Comparison of ENCODE assay signal across 18 mouse cellular contexts in the genomic region with DNA sequence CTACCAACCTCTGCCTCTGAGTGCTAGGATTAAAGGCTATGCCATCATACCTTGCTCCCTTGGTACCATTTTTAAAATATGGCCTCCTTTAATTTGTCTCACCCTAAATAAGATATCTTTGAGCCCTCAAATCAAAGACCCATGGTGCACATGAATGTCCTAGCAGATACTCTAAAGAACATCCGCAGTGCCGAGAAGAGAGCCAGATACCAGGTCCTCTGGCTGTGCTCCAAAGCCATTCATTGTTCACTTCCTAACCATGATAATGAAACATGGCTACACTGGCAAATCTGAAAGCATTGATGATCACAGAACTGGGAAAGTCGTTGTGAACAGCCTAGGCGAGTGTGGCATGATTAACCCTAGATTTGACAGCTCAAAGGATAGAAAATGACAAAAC. TPM values are rescaled to one million over a fixed set of nuclear protein-coding genes. Genes with fewer than 3 reads are reported as not detected.
A peak's percentile ranks its signal among the peaks of the same experiment; 100 is the strongest.
DNase-seq lines count a peak whose midpoint lies in the region; ATAC-seq and TF ChIP-seq lines count a peak whose summit lies in the region.
"Had no signal": no experiment of that assay in that cellular context is flagged by ENCODE, and none has a peak within 500 bp of the region (broad histone marks: within the 10 kb centered on the region; RNA-seq: fewer than 3 reads in every experiment).

No protein-coding gene starts in this region.

- no peaks in the 10 kb centered on the region for H3K4me1 ChIP-seq in forebrain, embryonic 13.5 days
- H3K4me1 ChIP-seq in forebrain, embryonic 12.5 days: no peaks in the 10 kb centered on the region
- no peaks in the 10 kb centered on the region for H3K4me1 ChIP-seq in forebrain, postnatal 0 days (ENCODE audit: insufficient read depth)
- H3K4me1 ChIP-seq in forebrain, embryonic 11.5 days (replicated peaks; ENCODE audit: control insufficient read depth, insufficient read depth, low read length): no peaks in the 10 kb centered on the region
- H3K4me1 ChIP-seq in hindbrain, postnatal 0 days (ENCODE audit: insufficient read depth, low read length): no peaks in the 10 kb centered on the region
- no peaks in the 10 kb centered on the region for H3K4me1 ChIP-seq in hindbrain, embryonic 13.5 days (replicated peaks)
- H3K4me1 ChIP-seq: embryonic facial prominence, embryonic 10.5 days; embryonic facial prominence, embryonic 12.5 days had no signal

- H3K36me3 ChIP-seq in forebrain, embryonic 13.5 days (ENCODE audit: poor library complexity, severe bottlenecking): peaks cover 72% of the 10 kb centered on the region
- peaks cover 66% of the 10 kb centered on the region for H3K36me3 ChIP-seq in forebrain, embryonic 12.5 days (replicated peaks)
- peaks cover 48% of the 10 kb centered on the region for H3K36me3 ChIP-seq in forebrain, postnatal 0 days (ENCODE audit: insufficient read depth)
- peaks cover 7% of the 10 kb centered on the region; the same call in 1 of the 2 replicates for H3K36me3 ChIP-seq in forebrain, embryonic 11.5 days (ENCODE audit: control insufficient read depth, insufficient read depth, low read length)
- peaks cover 17% of the 10 kb centered on the region for H3K36me3 ChIP-seq in hindbrain, postnatal 0 days (ENCODE audit: insufficient read depth, low read length)
- H3K36me3 ChIP-seq in hindbrain, embryonic 13.5 days: peaks cover 58% of the 10 kb centered on the region

- 61% methylated on average over 4 of the region's 4 CpGs for WGBS in forebrain, embryonic 13.5 days
- WGBS in forebrain, embryonic 12.5 days: 76% methylated on average over 4 of the region's 4 CpGs
- 35% methylated on average over 4 of the region's 4 CpGs for WGBS in forebrain, postnatal 0 days
- 82% methylated on average over 4 of the region's 4 CpGs for WGBS in forebrain, embryonic 11.5 days
- WGBS in hindbrain, postnatal 0 days: 48% methylated on average over 4 of the region's 4 CpGs
- 68% methylated on average over 4 of the region's 4 CpGs for WGBS in hindbrain, embryonic 13.5 days

- ATAC-seq in forebrain, embryonic 13.5 days: 0 out of 2 replicates have a peak, but pooled peaks have one; percentile 36
- ATAC-seq in forebrain, embryonic 12.5 days (ENCODE audit: low FRiP score): no peak
- peak; percentile 44; the same call in 1 of the 2 replicates for ATAC-seq in forebrain, postnatal 0 days
- ATAC-seq in forebrain, embryonic 11.5 days (replicated peaks; ENCODE audit: low FRiP score): no peak
- 0 out of 2 replicates have a peak, but pooled peaks have one; percentile 9 for ATAC-seq in hindbrain, postnatal 0 days
- no peak for ATAC-seq in hindbrain, embryonic 13.5 days (ENCODE audit: low FRiP score)
- ATAC-seq in activated CD4-positive, CD25-positive, alpha-beta regulatory T cell, adult 4 months: peak; percentile 11
- ATAC-seq: Patski had no signal

- TF ChIP-seq CTCF in forebrain, postnatal 0 days (IDR thresholded peaks at IDR 0.05; ENCODE audit: low read depth): no peak
- TF ChIP-seq CTCF in hindbrain, postnatal 0 days (IDR thresholded peaks at IDR 0.05; ENCODE audit: low read depth): no peak

- H3K4me2 ChIP-seq in forebrain, embryonic 13.5 days: no peak overlapping the region
- no peak overlapping the region for H3K4me2 ChIP-seq in forebrain, embryonic 12.5 days
- H3K4me2 ChIP-seq in forebrain, postnatal 0 days (ENCODE audit: low read depth): no peak overlapping the region
- no peak overlapping the region for H3K4me2 ChIP-seq in forebrain, embryonic 11.5 days (ENCODE audit: low read depth, low read length, severe bottlenecking)
- no peak overlapping the region for H3K4me2 ChIP-seq in hindbrain, postnatal 0 days (ENCODE audit: low read depth, low read length)
- H3K4me2 ChIP-seq in hindbrain, embryonic 13.5 days: no peak overlapping the region
- H3K4me2 ChIP-seq: embryonic facial prominence, embryonic 12.5 days had no signal

- no peaks in the 10 kb centered on the region for H3K9me3 ChIP-seq in forebrain, embryonic 13.5 days (replicated peaks)
- H3K9me3 ChIP-seq in forebrain, embryonic 12.5 days: no peaks in the 10 kb centered on the region
- no peaks in the 10 kb centered on the region for H3K9me3 ChIP-seq in forebrain, postnatal 0 days (ENCODE audit: low read length)
- no peaks in the 10 kb centered on the region for H3K9me3 ChIP-seq in forebrain, embryonic 11.5 days (ENCODE audit: control insufficient read depth, low read length)
- H3K9me3 ChIP-seq in hindbrain, postnatal 0 days (ENCODE audit: low read length): no peaks in the 10 kb centered on the region
- H3K9me3 ChIP-seq in hindbrain, embryonic 13.5 days: no peaks in the 10 kb centered on the region
- H3K9me3 ChIP-seq: embryonic facial prominence, embryonic 10.5 days; embryonic facial prominence, embryonic 12.5 days; G1E had no signal

- H3K27ac ChIP-seq in forebrain, embryonic 13.5 days: no peak overlapping the region
- H3K27ac ChIP-seq in forebrain, embryonic 12.5 days: no peak overlapping the region
- no peak overlapping the region for H3K27ac ChIP-seq in forebrain, postnatal 0 days (ENCODE audit: low read depth, low read length)
- H3K27ac ChIP-seq in forebrain, embryonic 11.5 days (ENCODE audit: low read depth, low read length): no peak overlapping the region
- H3K27ac ChIP-seq in hindbrain, postnatal 0 days: no peak overlapping the region
- no peak overlapping the region for H3K27ac ChIP-seq in hindbrain, embryonic 13.5 days
- H3K27ac ChIP-seq: embryonic facial prominence, embryonic 10.5 days; embryonic facial prominence, embryonic 12.5 days had no signal

- DNase-seq in forebrain, postnatal 0 days: no peak
- no peak for DNase-seq in forebrain, embryonic 11.5 days (ENCODE audit: low spot score)
- no peak for DNase-seq in hindbrain, postnatal 0 days (ENCODE audit: low spot score)
- DNase-seq: adrenal gland, adult 2 months; adrenal gland, postnatal 10 days; adrenal gland, postnatal 25 days; cerebellum, adult 11 months; cerebellum, adult 18-20 months had no signal

- no peak overlapping the region for H3K4me3 ChIP-seq in forebrain, embryonic 13.5 days
- H3K4me3 ChIP-seq in forebrain, embryonic 12.5 days (replicated peaks): no peak overlapping the region
- no peak overlapping the region for H3K4me3 ChIP-seq in forebrain, postnatal 0 days (ENCODE audit: low read depth, low read length)
- H3K4me3 ChIP-seq in forebrain, embryonic 11.5 days (ENCODE audit: low read depth, low read length): no peak overlapping the region
- no peak overlapping the region for H3K4me3 ChIP-seq in hindbrain, postnatal 0 days (ENCODE audit: low read length)
- H3K4me3 ChIP-seq in hindbrain, embryonic 13.5 days: no peak overlapping the region
- H3K4me3 ChIP-seq: embryonic facial prominence, embryonic 10.5 days; embryonic facial prominence, embryonic 12.5 days had no signal

- H3K9ac ChIP-seq in forebrain, embryonic 13.5 days: no peak overlapping the region
- no peak overlapping the region for H3K9ac ChIP-seq in forebrain, embryonic 12.5 days
- no peak overlapping the region for H3K9ac ChIP-seq in forebrain, postnatal 0 days
- H3K9ac ChIP-seq in forebrain, embryonic 11.5 days (ENCODE audit: low read length): no peak overlapping the region
- H3K9ac ChIP-seq in hindbrain, postnatal 0 days (replicated peaks; ENCODE audit: low read length): no peak overlapping the region
- no peak overlapping the region for H3K9ac ChIP-seq in hindbrain, embryonic 13.5 days
- H3K9ac ChIP-seq: embryonic facial prominence, embryonic 12.5 days had no signal

- H3K27me3 ChIP-seq in forebrain, embryonic 13.5 days: no peaks in the 10 kb centered on the region
- no peaks in the 10 kb centered on the region for H3K27me3 ChIP-seq in forebrain, embryonic 12.5 days
- H3K27me3 ChIP-seq in forebrain, postnatal 0 days (ENCODE audit: insufficient read depth, low read length): no peaks in the 10 kb centered on the region
- no peaks in the 10 kb centered on the region for H3K27me3 ChIP-seq in forebrain, embryonic 11.5 days (ENCODE audit: control insufficient read depth, insufficient read depth, low read length)
- H3K27me3 ChIP-seq in hindbrain, postnatal 0 days (ENCODE audit: insufficient read depth, low read length): no peaks in the 10 kb centered on the region
- no peaks in the 10 kb centered on the region for H3K27me3 ChIP-seq in hindbrain, embryonic 13.5 days
- H3K27me3 ChIP-seq: CH12.LX; embryonic facial prominence, embryonic 12.5 days; Patski had no signal

RNA-seq across cellular contexts. Expression of a gene that starts 14.8 kb away (rescaled TPM):
- 10.4 and 12.2 TPM in 2 replicates for polyA plus RNA-seq in forebrain, embryonic 13.5 days (2015; fragmentation: Nextera tagmentation; extraction: Ambion mirVana)
- polyA plus RNA-seq in forebrain, embryonic 12.5 days (2016; fragmentation: Nextera tagmentation; extraction: Ambion mirVana): 18.9 and 19.6 TPM in 2 replicates
- total RNA-seq in forebrain, postnatal 0 days (2014; rRNA removed): 19.5 and 26.0 TPM in 2 replicates
- polyA plus RNA-seq in forebrain, postnatal 0 days (2015; fragmentation: Nextera tagmentation; extraction: Ambion mirVana): 7.4 and 9.8 TPM in 2 replicates
- 24.2 and 24.5 TPM in 2 replicates for polyA plus RNA-seq in forebrain, embryonic 11.5 days (2014; fragmentation: Nextera tagmentation; extraction: Ambion mirVana)
- total RNA-seq in hindbrain, postnatal 0 days (2014; rRNA removed): 21.9 and 26.3 TPM in 2 replicates
- polyA plus RNA-seq in hindbrain, postnatal 0 days (2015; fragmentation: Nextera tagmentation; extraction: Ambion mirVana): 6.1 and 6.8 TPM in 2 replicates
- polyA plus RNA-seq in hindbrain, embryonic 13.5 days (2015; fragmentation: Nextera tagmentation; extraction: Ambion mirVana): 6.6 and 6.8 TPM in 2 replicates
- polyA plus RNA-seq in activated CD4-positive, CD25-positive, alpha-beta regulatory T cell, adult 4 months (2017; shearing (Covaris generic)): 10 to 100 TPM; 14.1 to 14.8 TPM

RNA-seq across cellular contexts. Expression of a gene that starts 43.7 kb away (rescaled TPM):
- 53.6 and 59.0 TPM in 2 replicates for polyA plus RNA-seq in forebrain, embryonic 13.5 days (2015; fragmentation: Nextera tagmentation; extraction: Ambion mirVana)
- polyA plus RNA-seq in forebrain, embryonic 12.5 days (2016; fragmentation: Nextera tagmentation; extraction: Ambion mirVana): 51.7 and 59.1 TPM in 2 replicates
- 20.0 and 29.5 TPM in 2 replicates for total RNA-seq in forebrain, postnatal 0 days (2014; rRNA removed)
- 52.0 and 61.3 TPM in 2 replicates for polyA plus RNA-seq in forebrain, postnatal 0 days (2015; fragmentation: Nextera tagmentation; extraction: Ambion mirVana)
- 60.7 and 60.8 TPM in 2 replicates for polyA plus RNA-seq in forebrain, embryonic 11.5 days (2014; fragmentation: Nextera tagmentation; extraction: Ambion mirVana)
- 12.6 and 13.3 TPM in 2 replicates for total RNA-seq in hindbrain, postnatal 0 days (2014; rRNA removed)
- 57.3 and 59.3 TPM in 2 replicates for polyA plus RNA-seq in hindbrain, postnatal 0 days (2015; fragmentation: Nextera tagmentation; extraction: Ambion mirVana)
- 59.8 and 62.5 TPM in 2 replicates for polyA plus RNA-seq in hindbrain, embryonic 13.5 days (2015; fragmentation: Nextera tagmentation; extraction: Ambion mirVana)
- polyA plus RNA-seq in activated CD4-positive, CD25-positive, alpha-beta regulatory T cell, adult 4 months (2017; shearing (Covaris generic)): 1 to 10 TPM; 2.4 to 2.5 TPM

RNA-seq across cellular contexts. Expression of a gene that starts 43.7 kb away (rescaled TPM):
- polyA plus RNA-seq in forebrain, embryonic 13.5 days (2015; fragmentation: Nextera tagmentation; extraction: Ambion mirVana): 0.06 and 0.08 TPM in 2 replicates
- polyA plus RNA-seq in forebrain, embryonic 12.5 days (2016; fragmentation: Nextera tagmentation; extraction: Ambion mirVana): 0.04 and 0.14 TPM in 2 replicates
- total RNA-seq in forebrain, postnatal 0 days (2014; rRNA removed): 0.23 and 0.43 TPM in 2 replicates
- 0.04 and 0.10 TPM in 2 replicates for polyA plus RNA-seq in forebrain, postnatal 0 days (2015; fragmentation: Nextera tagmentation; extraction: Ambion mirVana)
- polyA plus RNA-seq in forebrain, embryonic 11.5 days (2014; fragmentation: Nextera tagmentation; extraction: Ambion mirVana): 0.08 and 0.27 TPM in 2 replicates
- total RNA-seq in hindbrain, postnatal 0 days (2014; rRNA removed): 0.36 and 0.37 TPM in 2 replicates
- polyA plus RNA-seq in hindbrain, postnatal 0 days (2015; fragmentation: Nextera tagmentation; extraction: Ambion mirVana): 0.08 and 0.11 TPM in 2 replicates
- polyA plus RNA-seq in hindbrain, embryonic 13.5 days (2015; fragmentation: Nextera tagmentation; extraction: Ambion mirVana): 0.09 TPM in 2 replicates
- polyA plus RNA-seq in activated CD4-positive, CD25-positive, alpha-beta regulatory T cell, adult 4 months (2017; shearing (Covaris generic)): not detected
- total RNA-seq: adrenal gland, postnatal 25 days; CH12.LX had no signal
- polyA plus RNA-seq: adrenal gland, adult 2 months; CD4-positive, CD25-positive, alpha-beta regulatory T cell, adult 4 months; Patski had no signal

Comparison
In these comparisons a context has a peak if more than half of its experiments do, and no peak if none do; other contexts are left out.
1. ATAC-seq: peak in forebrain, embryonic 13.5 days (single experiment), forebrain, postnatal 0 days (single experiment), hindbrain, postnatal 0 days (single experiment) and activated CD4-positive, CD25-positive, alpha-beta regulatory T cell, adult 4 months (single experiment); none in forebrain, embryonic 12.5 days (single experiment), forebrain, embryonic 11.5 days (single experiment) and hindbrain, embryonic 13.5 days (single experiment).
2. RNA of a gene that starts 43.7 kb away (polyA plus RNA-seq): 59.8 to 62.5 TPM in hindbrain, embryonic 13.5 days, 60.7 to 60.8 TPM in forebrain, embryonic 11.5 days, 51.7 to 59.1 TPM in forebrain, embryonic 12.5 days, 57.3 to 59.3 TPM in hindbrain, postnatal 0 days, 53.6 to 59.0 TPM in forebrain, embryonic 13.5 days and 52.0 to 61.3 TPM in forebrain, postnatal 0 days; 2.4 to 2.5 TPM in activated CD4-positive, CD25-positive, alpha-beta regulatory T cell, adult 4 months; every median in the first group is over 10 times any median in the second.